Mouse (Mus musculus) left cerebral cortex, postnatal 14 days (tissue): ENCODE measurements around the gene Lgi1. TPM values are rescaled to one million over a fixed set of nuclear protein-coding genes. Genes with fewer than 3 reads are reported as not detected.

ENCODE experiments used
- DNase-seq, 2 experiments: peaks; one replicate each; pipeline ENCODE4 v3.0.0; 2021 to 2022; ENCODE audit warnings: low spot score in 2 of 2, mixed read lengths in 1 of 2
- intact Hi-C: fragments of 180-260 bp; cut with DNase I; formaldehyde crosslinking; loops from one replicate; pipeline ENCODE4 v1.15.1; 2025
- total RNA-seq, 2 experiments: library from RNA; stranded (reverse); gene quantifications; 2 replicates each; pipeline ENCODE4 v1.2.3; 2021

Gene Lgi1
- total RNA-seq, 2 experiments from 2014 or later: 117 to 127 TPM

DNA sequence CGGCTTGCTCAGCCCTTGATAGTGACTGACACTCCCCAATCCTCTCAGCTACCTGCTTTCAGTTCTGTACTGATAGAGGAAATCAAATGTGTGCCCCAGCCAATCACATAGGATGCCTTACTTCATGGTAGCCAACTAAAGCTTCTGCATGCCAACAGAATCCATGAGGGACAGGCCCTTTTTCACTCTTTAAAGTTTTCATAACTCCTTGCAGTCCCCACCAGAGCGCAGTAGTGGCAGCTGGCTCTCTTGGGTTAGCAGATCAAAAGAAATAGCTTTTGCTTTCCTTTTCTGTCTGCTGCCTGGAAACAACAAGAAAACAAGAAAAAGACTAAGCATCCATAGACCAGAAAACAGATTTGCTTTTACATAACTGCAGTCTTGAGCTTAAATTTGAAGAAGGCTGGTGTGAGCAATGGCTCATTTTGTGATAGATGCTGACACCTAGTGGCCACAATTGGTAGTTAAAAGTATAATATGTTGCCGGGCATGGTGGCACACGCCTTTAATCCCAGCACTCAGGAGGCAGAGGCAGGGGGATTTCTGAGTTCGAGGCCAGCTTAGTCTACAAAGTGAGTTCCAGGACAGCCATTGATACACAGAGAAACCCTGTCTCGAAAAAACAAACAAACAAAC is 88.3 kb downstream of the Lgi1 start:
- intact Hi-C loops: loop anchor here (2.0 to 10.0 kb wide), 4 partner anchors 95 to 398 kb away; partner anchors contain the start of gene Ffar4
- peak; percentile 75 to 80 for DNase-seq

DNA sequence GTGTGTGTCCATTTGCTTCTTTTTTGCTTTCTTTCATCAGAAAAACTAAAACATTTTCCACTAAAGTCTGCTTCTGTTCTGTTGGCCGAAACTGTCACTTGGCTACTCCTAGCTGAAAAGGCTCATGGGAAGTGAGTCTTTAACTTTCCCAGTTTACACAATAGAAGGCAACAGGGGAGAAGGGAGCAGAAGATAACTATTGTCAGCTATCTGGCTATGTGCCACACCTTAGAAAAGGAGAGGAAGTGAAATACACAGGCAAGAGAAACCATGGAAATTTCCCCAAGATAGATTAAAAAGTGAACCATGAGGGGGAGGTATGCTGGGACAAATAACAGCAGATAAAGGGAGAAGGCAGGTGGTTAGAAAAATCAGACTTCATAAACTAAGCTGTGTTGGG is 89.9 kb downstream of the Lgi1 start:
- no peak for DNase-seq
- intact Hi-C loops: loop anchor here (5.0 to 10.0 kb wide), 3 partner anchors 97 to 399 kb away; partner anchors contain the start of gene Ffar4

DNA sequence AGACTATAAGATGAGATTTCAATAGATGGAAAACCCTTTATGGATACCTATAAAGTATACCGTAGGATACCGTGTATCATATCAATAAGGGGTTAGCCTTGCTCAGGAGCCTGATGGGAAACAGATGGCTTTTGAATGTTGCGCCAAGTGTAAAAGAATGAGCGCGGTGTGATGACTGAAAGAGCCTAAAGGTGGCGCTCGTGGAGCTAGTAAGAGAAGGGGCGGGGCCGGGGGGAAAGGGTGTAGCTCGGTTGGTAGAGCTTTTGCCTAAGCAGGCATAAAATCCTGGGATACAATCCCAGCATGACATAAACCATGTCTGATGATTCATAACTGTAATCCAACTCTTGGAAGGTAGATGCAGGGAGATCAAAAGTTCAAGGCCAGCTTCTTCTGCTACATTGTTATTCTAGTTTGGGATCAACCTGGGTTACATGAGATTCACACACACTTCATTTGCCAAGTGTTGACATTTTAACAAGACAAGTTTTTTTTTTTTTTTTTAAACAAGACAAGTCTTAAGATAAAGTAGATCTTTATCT is 90.6 kb downstream of the Lgi1 start:
- intact Hi-C loops: loop anchor here (5.0 to 10.0 kb wide), 3 partner anchors 98 to 400 kb away; partner anchors contain the start of gene Ffar4
- no peak for DNase-seq

DNA sequence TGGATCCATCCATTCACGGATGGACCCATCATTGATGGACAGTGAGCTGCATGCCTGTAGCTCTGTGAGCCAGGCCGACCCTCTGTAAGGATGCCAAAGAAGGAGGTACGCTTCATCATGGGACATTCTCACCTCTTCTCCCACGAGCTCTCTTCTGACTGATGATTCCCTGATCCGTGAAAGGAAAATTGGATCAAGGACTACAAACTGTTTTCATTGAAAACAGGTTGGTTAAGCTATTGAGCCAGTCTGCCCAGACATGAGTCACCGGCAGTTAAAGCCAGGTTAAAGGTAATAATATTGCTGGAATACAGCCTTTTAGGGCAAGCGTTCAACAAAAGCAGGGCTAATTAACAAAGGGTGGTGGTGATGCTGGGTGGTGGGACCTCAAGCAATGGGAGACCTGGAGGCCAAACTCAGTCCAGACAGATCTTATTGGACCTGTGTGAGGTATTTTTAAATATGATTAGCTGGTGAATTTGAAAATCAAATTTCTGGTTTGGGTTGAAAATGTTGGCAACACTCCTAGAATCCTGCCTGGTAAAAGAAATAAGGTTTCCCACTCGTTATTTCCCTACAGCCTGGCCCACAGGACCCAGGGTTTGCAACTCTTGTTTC is 92.0 kb downstream of the Lgi1 start:
- intact Hi-C loops: loop anchor here (10.0 kb wide), 2 partner anchors 262 to 402 kb away; partner anchors contain the start of gene Ffar4
- no peak for DNase-seq

DNA sequence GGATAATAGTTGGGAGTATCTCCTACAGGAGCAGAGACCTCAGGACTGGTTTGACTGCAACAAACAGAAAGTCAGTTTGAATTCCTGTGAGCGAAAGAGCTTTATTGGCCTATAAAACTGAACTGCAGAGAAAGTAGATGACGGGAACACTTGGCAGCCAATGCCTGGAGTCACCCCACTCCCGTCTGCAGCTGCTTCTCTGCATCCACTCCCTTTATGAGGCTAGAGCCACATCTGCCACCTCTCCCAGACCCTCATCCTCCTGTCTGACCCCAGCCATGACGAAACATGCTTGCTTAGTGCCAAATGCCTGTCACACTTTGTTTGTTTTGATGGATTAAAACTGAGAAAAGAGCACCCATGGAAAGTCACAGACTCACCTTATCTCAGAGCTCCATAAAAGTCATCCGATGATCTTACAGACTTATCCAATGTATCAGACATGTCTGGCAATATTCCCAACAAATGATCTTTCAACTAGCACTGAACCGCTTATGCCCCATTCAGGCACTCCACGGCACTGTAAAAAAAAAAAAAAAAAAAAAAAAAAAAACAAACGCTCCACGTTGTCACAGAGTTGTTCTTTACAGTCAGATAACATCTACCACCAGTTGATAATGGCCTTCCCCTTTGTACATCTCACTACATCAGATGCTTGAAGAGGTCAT is 93.8 kb downstream of the Lgi1 start:
- DNase-seq: no peak
- intact Hi-C loops: loop anchor here (10.0 kb wide), 2 partner anchors 263 to 403 kb away; partner anchors contain the start of gene Ffar4

DNA sequence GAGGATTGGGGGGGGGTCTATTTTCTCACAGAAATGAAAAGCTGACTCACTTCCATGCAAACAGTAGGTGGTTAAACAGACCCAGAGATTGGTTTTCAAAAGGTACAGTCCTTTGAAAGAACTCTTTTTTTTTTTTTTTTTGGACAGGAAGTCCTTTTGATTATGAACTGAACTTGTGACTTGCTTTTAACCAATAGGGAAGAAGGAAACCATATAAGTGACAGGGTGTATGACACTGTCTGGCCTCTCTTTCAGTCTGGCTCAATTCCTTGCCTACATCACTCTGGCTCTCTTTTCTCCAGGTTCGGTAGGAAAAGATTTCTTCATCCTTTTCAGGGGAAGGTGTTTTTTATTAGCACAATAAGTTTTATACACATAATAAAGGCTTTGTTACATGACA is 95.0 kb downstream of the Lgi1 start:
- DNase-seq: no peak
- intact Hi-C loops: loop anchor here (10.0 kb wide), 2 partner anchors 264 to 404 kb away; partner anchors contain the start of gene Ffar4

Other genes with a start within 250 kb of the Lgi1 start
- gene Myof, start 221.0 kb upstream of the Lgi1 start, total RNA-seq: 1 to 10 TPM; 5.9 to 6.4 TPM
- gene Cep55, start 209.5 kb upstream of the Lgi1 start, total RNA-seq: under 1 TPM; 0.57 to 0.66 TPM
- gene Ffar4, start 167.5 kb upstream of the Lgi1 start, total RNA-seq: not detected
- 10 to 100 TPM; 23.3 to 23.6 TPM for gene Rbp4, start 139.3 kb upstream of the Lgi1 start, total RNA-seq
- gene Pde6c, start 131.8 kb upstream of the Lgi1 start, total RNA-seq: under 1 TPM; 0.53 to 0.87 TPM
- gene Fra10ac1, start 40.4 kb upstream of the Lgi1 start, total RNA-seq: 10 to 100 TPM; 11.1 to 15.9 TPM
- gene Slc35g1, start 131.4 kb downstream of the Lgi1 start, total RNA-seq: 1 to 10 TPM; 2.6 to 3.5 TPM
- gene Plce1, start 216.6 kb downstream of the Lgi1 start, total RNA-seq: 1 to 10 TPM; 6.1 to 6.8 TPM